Mouse (Mus musculus) midbrain, embryonic 13.5 days (tissue): ENCODE results near the gene Cym. TPM values are rescaled to one million over a fixed set of nuclear protein-coding genes. Genes with fewer than 3 reads are reported as not detected.
A peak's percentile ranks its signal among the peaks of the same experiment; 100 is the strongest.

ENCODE experiments used
- ATAC-seq: fragments of 200-750 bp; cut with Nextera tagmentation; 2 replicates; pipeline ENCODE4 v1.8.0; 2017; ENCODE audit warnings: mild to moderate bottlenecking, moderate TSS enrichment, moderate library complexity
- H3K27ac ChIP-seq: fragments of 300-500 bp; sonication (generic); 2 replicates; pipeline ENCODE4 v1.5.1; 2015; ENCODE audit warnings: inconsistent platforms, mild to moderate bottlenecking, moderate library complexity
- H3K27me3 ChIP-seq: fragments of 300-500 bp; sonication (generic); 2 replicates; pipeline ENCODE4 v1.6.1; 2015; ENCODE audit warnings: mild to moderate bottlenecking, inconsistent platforms
- H3K36me3 ChIP-seq: fragments of 300-500 bp; sonication (generic); 2 replicates; pipeline ENCODE4 v1.6.1; 2015; ENCODE audit warnings: mild to moderate bottlenecking, inconsistent platforms
- H3K4me1 ChIP-seq: fragments of 300-500 bp; sonication (generic); replicated peaks from 2 replicates; pipeline ENCODE4 v1.6.1; 2015; ENCODE audit warnings: inconsistent platforms
- H3K4me2 ChIP-seq: fragments of 300-500 bp; sonication (generic); replicated peaks from 2 replicates; pipeline ENCODE4 v1.6.1; 2015; ENCODE audit warnings: moderate library complexity, mild to moderate bottlenecking, inconsistent platforms
- H3K4me3 ChIP-seq: fragments of 300-500 bp; sonication (generic); replicated peaks from 2 replicates; pipeline ENCODE4 v1.5.1; 2015; ENCODE audit warnings: mild to moderate bottlenecking, inconsistent platforms
- H3K9ac ChIP-seq: fragments of 300-500 bp; sonication (generic); replicated peaks from 2 replicates; pipeline ENCODE4 v1.6.1; 2015; ENCODE audit warnings: mild to moderate bottlenecking, inconsistent platforms
- H3K9me3 ChIP-seq: fragments of 300-500 bp; sonication (generic); 2 replicates; pipeline ENCODE4 v1.6.1; 2016; ENCODE audit warnings: mild to moderate bottlenecking, inconsistent platforms
- WGBS: fragments of 180-500 bp; shearing (Covaris S2); methylation state at CpG from one replicate; pipeline ENCODE4 v1.1.7; 2015; 5-methylcytosine and 5-hydroxymethylcytosine counted together
- polyA plus RNA-seq: library from polyadenylated mRNA; unstranded; fragments of >200 nt; fragmentation: Nextera tagmentation; extraction: Ambion mirVana; gene quantifications from 2 replicates; pipeline ENCODE4 v1.2.1, GENCODE M21; 2015

The Cym gene
- polyA plus RNA-seq, 1 experiment from 2014 or later, result 4.2 TPM

DNA sequence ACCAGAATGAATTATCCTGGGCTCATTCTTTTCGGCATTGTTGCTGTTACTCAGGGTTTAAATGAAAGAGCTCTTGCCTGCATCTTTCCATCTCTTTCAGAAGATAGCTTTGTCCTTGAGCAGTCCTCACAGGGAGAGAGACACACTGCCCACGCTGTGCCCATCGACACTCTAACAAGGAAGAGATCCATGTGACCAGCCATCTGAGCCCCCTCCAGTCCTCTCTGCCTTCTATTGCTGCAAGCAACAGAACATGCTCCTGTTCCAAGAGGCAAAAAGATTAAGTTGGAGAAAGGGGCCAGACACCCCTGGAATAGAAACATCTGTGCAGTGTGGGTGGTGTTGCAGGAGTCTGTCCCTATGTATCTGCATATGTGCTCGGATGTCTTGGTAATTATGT is 34.5 kb downstream of the Cym start:
- 75% methylated on average over 4 of the region's 4 CpGs for WGBS
- no peak overlapping the region for H3K27ac ChIP-seq
- no peak overlapping the region for H3K4me2 ChIP-seq
- H3K27me3 ChIP-seq, result no peaks in the 10 kb centered on the region
- ATAC-seq, result no peak
- H3K4me1 ChIP-seq, result no peaks in the 10 kb centered on the region
- no peaks in the 10 kb centered on the region for H3K9me3 ChIP-seq
- no peaks in the 10 kb centered on the region for H3K36me3 ChIP-seq
- H3K9ac ChIP-seq, result no peak overlapping the region
- no peak overlapping the region for H3K4me3 ChIP-seq

DNA sequence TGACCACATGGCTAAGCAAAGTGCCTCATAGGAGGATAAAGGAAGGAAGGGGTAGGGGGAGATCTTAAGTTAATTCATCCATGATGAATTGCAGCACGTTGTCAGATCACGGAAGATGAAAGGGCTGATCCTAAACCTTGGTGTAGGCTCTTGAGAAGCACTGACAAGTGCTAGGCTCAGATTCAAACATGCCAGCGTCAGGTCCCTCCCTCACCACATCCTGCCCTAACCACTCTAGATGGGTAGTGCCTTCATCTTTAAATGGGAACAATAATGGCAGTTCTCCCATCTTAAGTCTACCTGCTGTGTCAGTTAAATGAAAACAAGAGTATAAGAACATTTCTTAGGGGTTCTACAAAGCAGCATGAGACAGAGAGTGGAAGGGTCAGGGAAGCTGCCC is 35.9 kb downstream of the Cym start:
- no peak for ATAC-seq
- Histone ChIP-seq H3K36me3 (no peaks in the 10 kb centered on the region), H3K27me3 (no peaks in the 10 kb centered on the region), H3K4me3 (no peak overlapping the region), H3K27ac (no peak overlapping the region), H3K9me3 (no peaks in the 10 kb centered on the region), H3K4me2 (no peak overlapping the region), H3K4me1 (no peaks in the 10 kb centered on the region), H3K9ac (no peak overlapping the region)
- 58% methylated on average over 3 of the region's 3 CpGs for WGBS

DNA sequence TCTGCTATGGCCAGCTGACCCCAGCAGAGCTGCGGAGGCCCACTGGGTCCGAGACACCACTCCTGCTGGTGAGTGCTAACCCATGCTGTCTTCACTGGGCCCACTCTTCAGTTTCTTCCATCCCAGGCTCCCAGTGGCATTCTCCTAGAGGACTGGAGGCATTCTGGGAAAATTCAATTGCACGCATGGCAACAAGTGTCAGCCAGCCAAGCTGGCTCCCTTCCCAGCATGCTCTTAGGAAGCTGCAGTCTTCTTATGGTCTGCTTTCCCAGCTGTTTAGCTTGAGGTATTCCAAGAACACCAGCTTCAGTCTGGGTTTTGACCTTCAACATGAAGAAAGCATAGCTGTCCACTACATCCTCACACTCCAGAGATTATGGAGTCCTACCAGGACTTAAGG is 38.4 kb downstream of the Cym start:
- no peak for ATAC-seq
- H3K4me3 ChIP-seq, result no peak overlapping the region
- H3K4me1 ChIP-seq, result no peaks in the 10 kb centered on the region
- H3K36me3 ChIP-seq, result no peaks in the 10 kb centered on the region
- no peaks in the 10 kb centered on the region for H3K9me3 ChIP-seq
- no peaks in the 10 kb centered on the region for H3K27me3 ChIP-seq
- H3K4me2 ChIP-seq, result no peak overlapping the region
- no peak overlapping the region for H3K9ac ChIP-seq
- 86% methylated on average over 3 of the region's 3 CpGs for WGBS
- H3K27ac ChIP-seq, result no peak overlapping the region

DNA sequence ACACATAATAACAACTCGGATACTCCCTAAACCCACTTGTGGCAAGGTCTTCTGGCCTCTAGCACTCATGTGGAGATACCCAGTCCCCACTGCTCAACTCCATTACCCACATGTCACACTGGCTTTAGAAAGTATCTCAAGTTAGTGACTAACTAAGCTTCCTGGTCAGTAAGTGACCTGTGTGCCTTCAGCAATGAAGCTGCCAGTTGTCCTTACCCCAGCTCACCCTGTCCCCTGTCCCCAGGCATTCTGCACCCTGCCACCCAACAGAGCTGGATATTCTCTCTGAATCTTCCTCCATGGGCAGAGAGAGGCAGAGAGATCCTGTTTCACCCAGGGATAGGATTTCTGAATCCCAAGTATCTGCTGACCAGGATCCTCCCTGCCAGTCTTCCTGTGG is 38.8 kb downstream of the Cym start, which contains the start of gene Kcna10:
TSS of gene Kcna10 (plus strand) at position 301 of the 400 bp plus-strand sequence.
- H3K36me3 ChIP-seq, result no peaks in the 10 kb centered on the region
- WGBS, result 81% methylated on average over 1 of the region's 1 CpGs
- ATAC-seq, result no peak
- no peaks in the 10 kb centered on the region for H3K27me3 ChIP-seq
- no peak within 1 kb of the TSS for H3K27ac ChIP-seq
- H3K9me3 ChIP-seq, result no peaks in the 10 kb centered on the region
- H3K4me1 ChIP-seq, result no peaks in the 10 kb centered on the region
- H3K4me3 ChIP-seq, result no peak within 1 kb of the TSS
- no peak within 1 kb of the TSS for H3K4me2 ChIP-seq
- no peak within 1 kb of the TSS for H3K9ac ChIP-seq

DNA sequence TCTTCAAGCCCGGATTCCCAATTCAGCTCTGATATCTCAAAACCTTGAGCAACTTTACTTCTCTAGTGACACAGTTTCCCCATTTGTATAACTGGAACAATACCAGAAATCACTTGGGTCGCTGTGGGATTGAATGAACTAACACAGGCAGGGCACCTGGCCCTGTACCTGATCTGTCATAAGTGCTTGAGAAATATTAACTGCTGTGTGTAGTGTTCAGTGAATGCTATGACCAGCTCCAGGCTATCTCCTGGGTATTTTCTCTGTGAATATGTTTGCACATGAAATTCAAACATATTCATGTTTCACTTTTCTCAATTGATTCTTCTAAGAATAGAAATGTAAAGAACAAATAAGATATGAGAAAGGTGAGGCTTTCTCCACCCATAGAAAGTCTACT is 40.7 kb downstream of the Cym start:
- Histone ChIP-seq H3K4me3 (no peak overlapping the region), H3K27ac (no peak overlapping the region), H3K4me1 (no peaks in the 10 kb centered on the region), H3K4me2 (no peak overlapping the region), H3K27me3 (no peaks in the 10 kb centered on the region), H3K9me3 (no peaks in the 10 kb centered on the region), H3K9ac (no peak overlapping the region), H3K36me3 (no peaks in the 10 kb centered on the region)
- WGBS, result 86% methylated on average over 2 of the region's 2 CpGs
- ATAC-seq, result no peak

DNA sequence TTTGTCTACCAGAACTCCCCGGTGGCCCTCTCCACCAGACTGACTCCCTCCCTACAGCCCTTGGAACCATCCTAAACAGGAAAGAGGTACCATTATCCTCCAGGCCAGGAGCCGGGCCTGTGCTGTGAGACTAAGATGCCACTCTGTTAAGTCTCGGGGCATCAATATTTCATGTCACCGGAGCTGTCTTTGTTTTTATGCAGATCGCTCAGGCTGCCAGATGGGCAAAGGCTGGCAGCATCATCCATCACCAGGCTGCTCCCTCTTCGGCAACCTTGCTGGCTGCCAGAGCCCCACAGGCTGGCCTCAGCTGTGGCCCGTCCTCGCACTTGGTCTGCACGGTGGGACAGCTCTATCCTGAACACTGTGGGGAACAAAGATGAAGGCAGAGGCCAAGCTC is 45.0 kb downstream of the Cym start:
- Histone ChIP-seq H3K27me3 (no peaks in the 10 kb centered on the region), H3K9me3 (no peaks in the 10 kb centered on the region), H3K4me2 (no peak overlapping the region), H3K4me1 (no peaks in the 10 kb centered on the region), H3K9ac (no peak overlapping the region), H3K36me3 (no peaks in the 10 kb centered on the region), H3K4me3 (no peak overlapping the region), H3K27ac (no peak overlapping the region)
- peak; percentile 80 for ATAC-seq
- WGBS, result 75% methylated on average over 9 of the region's 9 CpGs

DNA sequence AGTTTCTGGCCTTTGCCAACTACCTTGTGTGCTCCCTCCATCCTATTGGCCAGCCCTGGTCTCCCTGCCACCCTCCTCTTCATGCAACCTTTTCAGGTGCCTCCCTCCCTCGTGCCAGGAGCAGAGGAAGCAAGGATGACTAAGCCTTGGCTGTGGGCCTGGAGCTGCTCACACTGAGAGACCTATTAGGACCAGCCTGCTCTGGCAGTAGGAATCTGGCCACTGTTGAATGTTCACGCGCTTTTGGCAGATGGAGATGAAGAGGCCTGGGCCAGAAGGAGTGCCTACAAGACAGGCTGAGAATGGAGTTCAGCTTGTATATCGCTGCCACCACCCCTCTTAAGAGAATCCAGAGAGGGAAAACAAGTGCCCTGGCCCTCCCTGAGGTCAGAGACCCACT is 46.0 kb downstream of the Cym start:
- H3K9me3 ChIP-seq, result no peaks in the 10 kb centered on the region
- H3K4me1 ChIP-seq, result no peaks in the 10 kb centered on the region
- H3K4me3 ChIP-seq, result no peak overlapping the region
- H3K27ac ChIP-seq, result no peak overlapping the region
- H3K9ac ChIP-seq, result no peak overlapping the region
- H3K4me2 ChIP-seq, result no peak overlapping the region
- no peaks in the 10 kb centered on the region for H3K36me3 ChIP-seq
- H3K27me3 ChIP-seq, result no peaks in the 10 kb centered on the region
- WGBS, result 77% methylated on average over 4 of the region's 4 CpGs
- no peak for ATAC-seq

DNA sequence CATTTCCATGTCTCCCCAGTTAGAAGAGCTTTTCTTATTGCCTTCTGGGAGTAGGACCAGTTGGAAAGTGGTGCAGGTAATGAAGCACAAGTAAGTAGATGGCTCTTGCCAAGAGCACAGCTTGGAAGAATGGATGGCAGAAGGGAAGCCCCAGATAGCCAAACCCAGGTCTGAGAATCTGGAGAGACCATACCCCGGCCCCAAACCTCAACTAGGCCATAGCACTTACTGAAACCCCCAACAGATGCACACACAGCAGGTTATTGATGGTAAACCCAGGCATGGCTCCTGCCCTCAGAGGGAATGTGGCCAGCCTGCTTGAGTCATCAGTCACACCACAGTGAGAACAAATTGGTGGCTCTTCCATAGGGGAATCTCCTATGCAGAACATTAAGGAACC is 49.0 kb downstream of the Cym start:
- Histone ChIP-seq H3K36me3 (no peaks in the 10 kb centered on the region), H3K9me3 (no peaks in the 10 kb centered on the region), H3K27ac (no peak overlapping the region), H3K4me3 (no peak overlapping the region), H3K4me1 (no peaks in the 10 kb centered on the region), H3K9ac (no peak overlapping the region), H3K4me2 (no peak overlapping the region), H3K27me3 (no peaks in the 10 kb centered on the region)
- 91% methylated on average over 1 of the region's 1 CpGs for WGBS
- no peak for ATAC-seq

DNA sequence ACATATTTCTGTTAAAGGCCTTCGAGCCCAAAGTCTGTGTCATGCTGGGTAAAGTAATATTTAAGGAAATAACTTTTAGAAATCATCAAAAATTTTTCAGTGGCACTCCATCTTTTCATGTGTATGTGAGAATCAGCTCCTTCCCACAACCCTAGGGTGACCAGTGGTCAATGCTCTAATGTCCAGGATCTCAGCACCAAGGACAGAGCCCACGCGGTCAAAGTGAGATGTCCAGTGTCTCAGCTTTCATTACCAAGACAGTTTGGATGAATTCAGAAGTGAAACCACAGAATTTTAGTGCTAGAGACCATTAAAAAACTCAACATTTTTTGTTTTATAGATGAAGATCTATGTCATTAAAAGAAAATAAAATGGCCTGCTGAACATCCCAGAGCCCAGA is 49.6 kb downstream of the Cym start:
- no peaks in the 10 kb centered on the region for H3K4me1 ChIP-seq
- H3K36me3 ChIP-seq, result no peaks in the 10 kb centered on the region
- H3K9me3 ChIP-seq, result no peaks in the 10 kb centered on the region
- H3K27ac ChIP-seq, result no peak overlapping the region
- H3K9ac ChIP-seq, result no peak overlapping the region
- 82% methylated on average over 3 of the region's 3 CpGs for WGBS
- H3K4me3 ChIP-seq, result no peak overlapping the region
- ATAC-seq, result no peak
- no peaks in the 10 kb centered on the region for H3K27me3 ChIP-seq
- no peak overlapping the region for H3K4me2 ChIP-seq

DNA sequence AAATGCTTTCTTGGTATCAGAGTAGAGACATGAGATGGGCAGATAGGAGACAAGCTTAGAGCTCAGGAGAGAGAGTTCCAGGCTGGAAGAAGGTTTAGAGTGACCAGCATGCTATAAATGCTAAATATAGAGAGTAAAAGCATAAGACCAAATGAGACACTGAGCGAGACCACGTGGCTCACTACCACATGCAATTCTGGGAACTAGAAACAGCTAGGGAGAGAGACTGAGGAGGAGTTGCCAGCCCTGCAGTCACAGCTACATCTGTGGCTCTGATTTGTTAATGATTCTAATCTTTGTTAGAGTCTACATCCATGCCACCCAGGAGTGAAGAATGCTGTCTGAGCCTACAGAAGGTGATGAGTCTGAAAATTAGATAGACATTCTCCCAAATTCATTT is 52.0 kb downstream of the Cym start:
- Histone ChIP-seq H3K36me3 (no peaks in the 10 kb centered on the region), H3K4me2 (no peak overlapping the region), H3K27ac (no peak overlapping the region), H3K4me1 (no peaks in the 10 kb centered on the region), H3K9me3 (no peaks in the 10 kb centered on the region), H3K9ac (no peak overlapping the region), H3K4me3 (no peak overlapping the region), H3K27me3 (no peaks in the 10 kb centered on the region)
- 79% methylated on average over 2 of the region's 2 CpGs for WGBS
- no peak for ATAC-seq

DNA sequence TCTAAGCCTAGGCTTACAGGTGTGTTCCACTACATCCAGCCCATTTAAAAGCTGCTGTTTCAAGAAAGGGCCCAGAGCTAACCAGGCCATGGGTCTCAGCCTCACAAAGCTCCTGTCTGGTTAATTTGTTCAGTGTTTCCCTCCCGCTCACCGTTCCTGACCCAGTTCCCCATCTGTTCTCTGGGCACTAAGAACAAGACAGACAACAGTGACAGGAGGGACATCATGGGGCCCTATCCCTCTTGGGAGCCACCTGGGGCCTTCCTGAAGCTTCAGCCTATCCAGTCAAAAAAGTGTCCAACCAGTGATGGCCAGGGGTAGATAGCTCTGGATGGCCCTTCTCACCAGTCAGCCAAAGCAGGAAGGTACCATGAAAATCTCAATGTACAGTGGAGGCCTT is 58.8 kb downstream of the Cym start:
- Histone ChIP-seq H3K27ac (no peak overlapping the region), H3K27me3 (0 out of 2 replicates have a peak, but pooled peaks cover 6% of the 10 kb centered on the region), H3K4me2 (no peak overlapping the region), H3K4me1 (peaks cover 8% of the 10 kb centered on the region), H3K9ac (no peak overlapping the region), H3K4me3 (no peak overlapping the region), H3K36me3 (no peaks in the 10 kb centered on the region), H3K9me3 (no peaks in the 10 kb centered on the region)
- ATAC-seq, result no peak
- 82% methylated on average over 2 of the region's 2 CpGs for WGBS
